Mouse (Mus musculus): ENCODE data around the gene Rin2. TPM values are rescaled to one million over a fixed set of nuclear protein-coding genes. Genes with fewer than 3 reads are reported as not detected.

The Rin2 gene
- total RNA-seq (2023) = 100 to 1,000 TPM in 1 of 2 experiments, 10 to 100 TPM in 1; 87.5 to 102 TPM

GRCm38 (mm10) chr2:145675142-145675755 lies at the start of gene Rin2:
Gene Rin2, plus strand, starts transcription at chr2:145675215.

GRCm38 (mm10) chr2:145901861-145902260 lies 226.8 kb downstream of the Rin2 start, which contains the start of gene Naa20:
Gene Naa20, plus strand, starts transcription at chr2:145902099.

GRCm38 (mm10) chr2:145934339-145935231 lies 259.6 kb downstream of the Rin2 start, which contains the start of the genes Cfap61 and Crnkl1:
Gene Cfap61, plus strand, starts transcription at chr2:145934784.
Gene Crnkl1, minus strand, starts transcription at chr2:145935014.

Other genes starting within 250 kb of the Rin2 start
- 10 to 100 TPM; 18.3 to 25.1 TPM for gene Naa20, start 226.9 kb downstream of the Rin2 start, total RNA-seq (2023)